Mouse (Mus musculus): Measurements from ENCODE around the gene Emc6.

DNA sequence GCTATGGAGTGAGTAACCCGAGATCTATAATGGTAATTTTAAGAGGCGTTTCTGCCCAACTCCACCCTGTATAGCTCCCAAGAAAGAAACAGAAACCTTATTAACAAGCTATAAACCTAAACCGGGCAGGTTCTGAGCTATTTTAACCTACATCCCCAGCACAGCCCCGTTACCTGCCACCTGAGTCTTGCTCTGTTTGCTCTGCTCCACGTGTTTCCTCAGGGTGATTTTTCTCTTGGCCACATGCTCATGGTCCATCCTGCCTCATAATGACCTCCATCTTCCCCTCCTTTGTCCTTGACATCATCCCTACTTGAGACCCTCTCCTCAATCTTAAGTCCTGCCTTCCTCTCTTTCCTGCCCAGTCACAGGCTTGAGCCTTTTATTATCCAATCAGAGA is 42.6 kb downstream of the Emc6 start:
- TF ChIP-seq POLR2A (IDR thresholded peaks at IDR 0.05; ENCODE audit: low read depth, low read length) (no peak), CTCF (conservative IDR thresholded peaks at IDR 0.05; ENCODE audit: insufficient read depth, insufficient read length, low read depth, low read length) (no peak)

Data from kidney, adult 2 months (tissue).